Mouse (Mus musculus) embryonic facial prominence, embryonic 13.5 days (tissue): ENCODE data around the gene Vgll1. TPM values are rescaled to one million over a fixed set of nuclear protein-coding genes. Genes with fewer than 3 reads are reported as not detected.

ENCODE experiments used
- ATAC-seq: fragments of 200-750 bp; cut with Nextera tagmentation; 2 replicates; pipeline ENCODE4 v1.8.0; 2017; ENCODE audit warnings: low read depth; ENCODE audit not compliant: insufficient number of reproducible peaks, insufficient read depth, low FRiP score, low TSS enrichment
- H3K27ac ChIP-seq: fragments of 300-500 bp; sonication (generic); 2 replicates; pipeline ENCODE4 v1.5.1; 2015; ENCODE audit warnings: moderate library complexity, mild to moderate bottlenecking, inconsistent platforms
- H3K27me3 ChIP-seq: fragments of 300-500 bp; sonication (generic); 2 replicates; pipeline ENCODE4 v1.6.1; 2015; ENCODE audit warnings: mild to moderate bottlenecking, inconsistent platforms
- H3K36me3 ChIP-seq: fragments of 300-500 bp; sonication (generic); 2 replicates; pipeline ENCODE4 v1.6.1; 2015; ENCODE audit warnings: mild to moderate bottlenecking, inconsistent platforms
- H3K4me1 ChIP-seq: fragments of 300-500 bp; sonication (generic); 2 replicates; pipeline ENCODE4 v1.6.1; 2015; ENCODE audit warnings: inconsistent platforms
- H3K4me2 ChIP-seq: fragments of 300-500 bp; sonication (generic); 2 replicates; pipeline ENCODE4 v1.6.1; 2015; ENCODE audit warnings: moderate library complexity, mild to moderate bottlenecking, inconsistent platforms
- H3K4me3 ChIP-seq: fragments of 300-500 bp; sonication (generic); 2 replicates; pipeline ENCODE4 v1.5.1; 2015; ENCODE audit warnings: mild to moderate bottlenecking, inconsistent platforms
- H3K9ac ChIP-seq: fragments of 300-500 bp; sonication (generic); 2 replicates; pipeline ENCODE4 v1.6.1; 2015; ENCODE audit warnings: mild to moderate bottlenecking, inconsistent platforms
- H3K9me3 ChIP-seq: fragments of 300-500 bp; sonication (generic); 2 replicates; pipeline ENCODE4 v1.6.1; 2016; ENCODE audit warnings: inconsistent platforms
- WGBS: fragments of 180-500 bp; shearing (Covaris S2); methylation state at CpG from one replicate; pipeline ENCODE4 v1.1.7; 2015; ENCODE audit warnings: mixed read lengths; 5-methylcytosine and 5-hydroxymethylcytosine counted together
- polyA plus RNA-seq: library from polyadenylated mRNA; unstranded; fragments of >200 nt; fragmentation: Nextera tagmentation; extraction: Ambion mirVana; gene quantifications from 2 replicates; pipeline ENCODE4 v1.2.1, GENCODE M21; 2015

Gene Vgll1
- polyA plus RNA-seq, 1 experiment from 2014 or later: 0.55 TPM

GRCm38 (mm10) chrX:57137627-57138026 lies 49.7 kb downstream of the Vgll1 start:
- H3K4me1 ChIP-seq: no peaks in the 10 kb centered on the region
- H3K27me3 ChIP-seq: no peaks in the 10 kb centered on the region
- H3K4me2 ChIP-seq: no peak overlapping the region
- ATAC-seq: no peak
- no peaks in the 10 kb centered on the region for H3K36me3 ChIP-seq
- H3K9ac ChIP-seq: no peak overlapping the region
- no peak overlapping the region for H3K4me3 ChIP-seq
- no peaks in the 10 kb centered on the region for H3K9me3 ChIP-seq
- H3K27ac ChIP-seq: no peak overlapping the region

GRCm38 (mm10) chrX:57153520-57153919 lies 65.6 kb downstream of the Vgll1 start:
- WGBS: 59% methylated on average over 1 of the region's 1 CpGs
- Histone ChIP-seq H3K4me3 (no peak overlapping the region), H3K27me3 (no peaks in the 10 kb centered on the region), H3K4me1 (no peaks in the 10 kb centered on the region), H3K9ac (no peak overlapping the region), H3K4me2 (no peak overlapping the region), H3K36me3 (no peaks in the 10 kb centered on the region), H3K9me3 (no peaks in the 10 kb centered on the region), H3K27ac (no peak overlapping the region)
- ATAC-seq: no peak

Other genes starting within 250 kb of the Vgll1 start
- not detected in 2 replicates for gene Adgrg4, start 217.9 kb upstream of the Vgll1 start, polyA plus RNA-seq
- gene Brs3, start 45.0 kb upstream of the Vgll1 start, polyA plus RNA-seq: not detected in 2 replicates
- gene Htatsf1, start 34.5 kb upstream of the Vgll1 start, polyA plus RNA-seq: 84.0 and 87.7 TPM in 2 replicates
- gene Cd40lg, start 124.0 kb downstream of the Vgll1 start, polyA plus RNA-seq: not detected in 2 replicates